Mouse (Mus musculus) embryonic facial prominence, embryonic 10.5 days (tissue): ENCODE data around the gene Zfp202. TPM values are rescaled to one million over a fixed set of nuclear protein-coding genes. Genes with fewer than 3 reads are reported as not detected.

Experiments used
- DNase-seq: peaks from one replicate; pipeline ENCODE4 v3.0.0-alpha.2; 2017; ENCODE audit warnings: low spot score
- H3K27ac ChIP-seq: fragments of 300-500 bp; sonication (generic); replicated peaks from 2 replicates; pipeline ENCODE4 v1.5.1; 2016; ENCODE audit warnings: mild to moderate bottlenecking
- H3K27me3 ChIP-seq: fragments of 300-500 bp; sonication (generic); replicated peaks from 2 replicates; pipeline ENCODE4 v1.6.1; 2016; ENCODE audit warnings: low read depth, mild to moderate bottlenecking; ENCODE audit not compliant: poor library complexity, severe bottlenecking
- H3K36me3 ChIP-seq: fragments of 300-500 bp; sonication (generic); replicated peaks from 2 replicates; pipeline ENCODE4 v1.6.1; 2016; ENCODE audit warnings: mild to moderate bottlenecking, moderate library complexity
- H3K4me1 ChIP-seq: fragments of 300-500 bp; sonication (generic); 2 replicates; pipeline ENCODE4 v1.6.1; 2016
- H3K4me3 ChIP-seq: fragments of 300-500 bp; sonication (generic); 2 replicates; pipeline ENCODE4 v1.5.1; 2016; ENCODE audit warnings: mild to moderate bottlenecking, moderate library complexity
- H3K9me3 ChIP-seq: fragments of 300-500 bp; sonication (generic); 2 replicates; pipeline ENCODE4 v1.6.1; 2016; ENCODE audit warnings: mild to moderate bottlenecking
- WGBS: fragments of 180-500 bp; shearing (Covaris S2); methylation state at CpG from one replicate; pipeline ENCODE4 v1.1.7; 2016; 5-methylcytosine and 5-hydroxymethylcytosine counted together
- polyA plus RNA-seq: library from polyadenylated mRNA; unstranded; fragments of >200 nt; fragmentation: Nextera tagmentation; extraction: Ambion mirVana; gene quantifications from 2 replicates; pipeline ENCODE4 v1.2.1, GENCODE M21; 2016

The Zfp202 gene
- polyA plus RNA-seq, 1 experiment from 2014 or later, result 7.8 TPM

DNA sequence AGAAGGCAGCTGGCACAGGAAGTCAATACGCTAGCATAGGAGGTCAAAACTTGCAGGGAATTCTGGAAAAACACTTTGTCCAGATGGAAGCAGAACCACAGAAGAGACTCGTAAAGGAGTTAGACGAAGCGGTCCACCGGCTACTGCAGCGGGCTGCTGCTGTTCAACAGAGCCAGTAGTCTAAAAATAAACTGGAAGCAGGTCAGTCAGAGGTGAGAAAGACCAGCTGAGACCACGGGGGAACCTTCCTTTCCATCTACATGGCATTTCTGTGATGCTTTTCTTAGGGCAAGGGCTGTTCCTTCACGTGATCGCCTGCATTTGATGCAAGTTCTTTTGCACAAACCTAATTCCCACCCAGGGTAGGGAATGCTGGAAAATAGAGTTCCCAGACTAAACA lies 53.4 kb downstream of the Zfp202 start:
- DNase-seq, result no peak
- no peaks in the 10 kb centered on the region for H3K36me3 ChIP-seq
- no peak overlapping the region for H3K27ac ChIP-seq
- H3K4me1 ChIP-seq, result peaks cover 14% of the 10 kb centered on the region
- 78% methylated on average over 9 of the region's 9 CpGs for WGBS
- H3K27me3 ChIP-seq, result peaks cover 11% of the 10 kb centered on the region
- H3K9me3 ChIP-seq, result no peaks in the 10 kb centered on the region
- H3K4me3 ChIP-seq, result no peak overlapping the region

DNA sequence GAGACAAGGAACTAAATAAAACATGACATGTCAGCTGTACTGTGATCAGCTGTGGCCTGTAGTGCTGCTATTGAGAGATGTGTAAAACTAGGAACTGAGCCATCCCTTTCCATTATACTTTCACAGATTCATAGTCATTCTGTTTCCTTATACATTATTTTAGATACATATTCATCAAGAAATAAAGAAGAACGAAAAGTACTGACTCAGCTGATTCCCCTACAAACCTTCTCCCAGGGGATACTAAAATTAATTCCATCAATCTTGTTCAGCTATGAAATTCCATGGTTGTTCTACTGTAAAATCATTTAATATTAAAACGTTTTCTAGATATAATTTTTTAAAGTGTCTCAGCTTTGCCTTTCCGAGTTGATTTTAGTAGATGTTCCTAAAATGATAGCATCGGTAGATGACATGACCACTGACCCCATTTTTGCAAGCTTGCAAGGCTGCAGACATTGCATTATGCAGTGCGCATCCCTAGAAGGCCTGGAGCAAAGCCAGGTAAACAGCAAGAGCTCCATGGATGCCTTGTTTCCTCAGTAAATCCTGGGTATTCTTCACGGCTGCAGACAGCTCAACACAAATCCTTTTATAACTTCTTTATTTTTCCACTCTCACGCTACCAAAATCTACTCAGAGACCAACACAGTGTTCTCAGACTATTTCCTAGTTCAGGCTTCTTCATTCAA lies 54.0 kb downstream of the Zfp202 start:
- no peak for DNase-seq
- Histone ChIP-seq H3K4me1 (peaks cover 12% of the 10 kb centered on the region), H3K27ac (no peak overlapping the region), H3K27me3 (peaks cover 5% of the 10 kb centered on the region), H3K4me3 (no peak overlapping the region), H3K36me3 (no peaks in the 10 kb centered on the region), H3K9me3 (no peaks in the 10 kb centered on the region)
- WGBS, result 89% methylated on average over 7 of the region's 7 CpGs

DNA sequence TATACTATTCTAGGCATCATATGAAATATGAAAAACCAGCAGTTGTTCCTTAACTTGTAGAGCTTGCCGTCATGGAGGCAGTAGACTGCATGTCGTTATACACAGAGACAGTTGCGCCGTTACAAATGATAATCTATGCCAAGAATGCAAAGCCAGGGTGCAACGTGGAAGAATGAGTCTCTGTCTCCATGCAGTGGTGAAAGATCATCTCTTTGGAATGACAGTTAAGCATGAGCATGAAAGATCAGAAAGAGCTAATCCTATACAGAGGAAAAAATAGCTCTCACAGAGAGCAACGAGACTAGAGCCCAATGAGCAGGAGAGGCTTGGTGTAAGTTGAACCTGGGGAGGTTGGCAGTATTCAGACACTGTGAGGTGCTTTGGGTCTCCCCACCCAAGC lies 54.6 kb downstream of the Zfp202 start:
- peaks cover 7% of the 10 kb centered on the region for H3K4me1 ChIP-seq
- WGBS, result 84% methylated on average over 6 of the region's 6 CpGs
- no peak overlapping the region for H3K4me3 ChIP-seq
- H3K9me3 ChIP-seq, result no peaks in the 10 kb centered on the region
- H3K27ac ChIP-seq, result no peak overlapping the region
- DNase-seq, result no peak
- H3K27me3 ChIP-seq, result no peaks in the 10 kb centered on the region
- H3K36me3 ChIP-seq, result no peaks in the 10 kb centered on the region

DNA sequence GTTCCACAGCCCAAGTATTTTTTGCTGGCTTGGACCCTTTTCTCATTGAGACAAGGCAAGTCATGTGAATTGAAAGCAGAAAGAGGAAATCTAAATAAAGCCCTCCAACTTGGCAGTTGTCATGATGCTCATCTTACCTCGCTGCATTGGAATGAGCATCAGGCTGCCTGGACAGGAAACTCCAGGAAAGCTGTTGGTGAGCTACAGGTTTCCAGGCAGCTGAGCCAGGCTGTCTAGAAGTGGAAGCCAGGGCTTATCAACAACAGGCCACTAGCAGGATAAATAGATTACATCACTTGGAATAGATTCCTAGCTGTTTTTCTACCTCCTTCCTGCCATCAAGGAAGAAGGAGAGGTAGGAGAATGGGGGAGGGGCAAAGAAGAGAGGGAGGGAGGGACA lies 57.0 kb downstream of the Zfp202 start:
- Histone ChIP-seq H3K27me3 (no peaks in the 10 kb centered on the region), H3K36me3 (no peaks in the 10 kb centered on the region), H3K4me3 (no peak overlapping the region), H3K27ac (no peak overlapping the region), H3K9me3 (no peaks in the 10 kb centered on the region), H3K4me1 (no peaks in the 10 kb centered on the region)
- no peak for DNase-seq
- WGBS, result 72% methylated on average over 1 of the region's 1 CpGs

DNA sequence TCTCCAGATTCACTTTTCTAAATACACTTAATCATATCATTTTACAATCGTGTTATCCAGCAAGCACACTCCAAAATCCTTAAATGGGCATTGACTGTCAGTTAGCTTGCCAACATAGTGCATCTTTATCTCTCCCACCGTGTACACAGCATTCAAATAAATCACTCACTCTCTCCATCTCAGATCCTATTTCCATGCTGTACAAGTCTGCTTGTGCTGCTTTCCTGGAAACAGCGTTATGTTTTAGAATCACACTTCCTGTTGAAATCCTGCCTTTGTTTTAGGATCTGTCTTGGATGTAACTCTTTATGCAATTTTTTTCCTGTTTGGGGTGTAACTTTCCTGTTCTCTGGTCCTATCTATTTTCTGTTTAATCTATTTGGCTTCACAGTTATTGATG lies 60.3 kb downstream of the Zfp202 start:
- whole genome bisulfite sequencing, result 82% methylated on average over 3 of the region's 3 CpGs
- DNase-seq, result no peak
- H3K27ac ChIP-seq, result no peak overlapping the region

More for the DNA sequence above, 60.3 kb downstream of the Zfp202 start:
- Histone ChIP-seq H3K36me3 (no peaks in the 10 kb centered on the region), H3K4me1 (no peaks in the 10 kb centered on the region), H3K4me3 (no peak overlapping the region), H3K27me3 (no peaks in the 10 kb centered on the region), H3K9me3 (no peaks in the 10 kb centered on the region)

Other genes with a start within 250 kb of the Zfp202 start
- gene Olfr975, start 240.3 kb upstream of the Zfp202 start, polyA plus RNA-seq, result 0.05 TPM in 1 of 2 replicates, not detected in the other
- gene Olfr976, start 231.2 kb upstream of the Zfp202 start, polyA plus RNA-seq, result not detected in 2 replicates
- not detected in 2 replicates for gene Olfr978, start 200.2 kb upstream of the Zfp202 start, polyA plus RNA-seq
- not detected in 2 replicates for gene Olfr979, start 188.9 kb upstream of the Zfp202 start, polyA plus RNA-seq
- gene Olfr980, start 182.7 kb upstream of the Zfp202 start, polyA plus RNA-seq, result not detected in 2 replicates
- not detected in 2 replicates for gene Olfr981, start 170.9 kb upstream of the Zfp202 start, polyA plus RNA-seq
- gene Olfr982, start 118.5 kb upstream of the Zfp202 start, polyA plus RNA-seq, result not detected in 2 replicates
- not detected in 2 replicates for gene Olfr983, start 98.7 kb upstream of the Zfp202 start, polyA plus RNA-seq
- not detected in 2 replicates for gene Olfr984, start 78.1 kb upstream of the Zfp202 start, polyA plus RNA-seq
- gene Olfr985, start 62.1 kb upstream of the Zfp202 start, polyA plus RNA-seq, result not detected in 2 replicates
- not detected in 2 replicates for gene Tmem225, start 44.2 kb upstream of the Zfp202 start, polyA plus RNA-seq
- not detected in 2 replicates for gene Olfr986, start 11.4 kb upstream of the Zfp202 start, polyA plus RNA-seq
- 2.2 and 2.7 TPM in 2 replicates for gene Scn3b, start 76.9 kb downstream of the Zfp202 start, polyA plus RNA-seq